Mouse (Mus musculus) c-Kit-positive CD71-negative TER-119-negative erythroid progenitor cells, embryonic 14.5 days (primary cell): ENCODE results near the gene Ubash3a.
A peak's percentile ranks its signal among the peaks of the same experiment; 100 is the strongest.

Source experiments
- DNase-seq: peaks from one replicate; pipeline ENCODE4 v3.0.0-alpha.2; 2013; ENCODE audit warnings: low read depth

The Ubash3a gene

GRCm38 (mm10) chr17:31216068-31216955 lies 8.6 kb downstream of the Ubash3a start:
- no peak for DNase-seq

GRCm38 (mm10) chr17:31222810-31223310 lies 15.2 kb downstream of the Ubash3a start:
- DNase-seq, result no peak

DNA sequence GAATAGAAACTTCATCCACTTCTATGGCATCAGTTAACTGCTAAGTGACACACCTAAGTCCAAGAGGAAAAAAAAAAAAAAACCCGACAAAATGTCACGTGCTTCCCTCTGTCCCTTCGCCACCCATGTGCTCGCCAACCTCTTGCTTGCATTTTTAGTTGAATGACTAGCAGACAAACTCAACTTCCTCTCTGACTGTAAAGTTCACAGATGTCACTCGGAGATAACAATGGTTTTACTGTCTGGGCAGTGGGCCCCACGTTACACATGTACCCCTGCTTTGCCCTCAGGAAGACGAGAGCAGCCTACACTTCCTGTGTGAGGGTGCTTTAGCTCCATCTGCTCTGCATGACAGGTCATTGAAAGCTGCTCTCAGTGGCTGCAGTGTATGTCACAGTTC lies 16.2 kb downstream of the Ubash3a start:
- DNase-seq, result peak; percentile 64

DNA sequence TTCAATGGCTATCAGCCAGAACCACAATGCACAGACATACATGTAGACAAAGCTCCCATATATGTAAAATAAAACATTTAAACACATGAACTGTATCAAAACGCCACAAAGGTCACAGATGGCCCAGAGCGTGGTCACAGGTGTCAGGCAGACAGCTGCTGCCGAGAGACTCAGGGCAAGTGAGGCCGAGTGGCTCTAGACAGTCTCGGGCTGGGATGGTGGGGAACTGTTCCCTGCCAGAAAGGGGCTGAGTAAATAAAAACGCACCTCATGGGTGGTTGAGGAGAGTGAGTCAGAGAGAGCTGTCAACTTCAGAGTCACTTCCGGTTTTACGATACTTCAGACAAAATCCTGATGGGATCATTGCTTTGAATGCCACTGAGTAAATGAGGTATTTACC lies 16.9 kb downstream of the Ubash3a start:
- DNase-seq, result no peak

GRCm38 (mm10) chr17:31226368-31226767 lies 18.7 kb downstream of the Ubash3a start:
- DNase-seq, result no peak

- no peak for DNase-seq
These were observed 19.3 kb downstream of the Ubash3a start for GRCm38 (mm10) chr17:31226931-31227330.

DNA sequence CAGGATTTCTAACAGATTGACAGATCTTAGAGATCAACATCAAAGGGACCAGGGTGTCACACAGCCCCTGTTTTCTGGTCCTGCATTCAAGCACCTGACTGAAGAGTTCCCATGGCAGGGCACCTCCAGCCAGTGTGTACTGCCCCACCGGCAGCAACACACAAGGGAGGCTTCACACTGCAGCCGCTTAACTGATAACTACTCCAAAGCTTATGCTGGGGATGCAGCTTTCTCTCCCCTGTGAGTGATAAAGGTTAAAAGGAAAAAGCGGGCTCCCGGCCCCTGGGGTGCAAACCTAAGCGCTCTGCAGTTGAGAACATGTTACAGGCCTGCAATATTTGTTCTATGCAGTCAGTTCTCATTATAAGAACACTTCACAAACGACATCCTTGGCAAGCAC lies 24.1 kb downstream of the Ubash3a start:
- no peak for DNase-seq

GRCm38 (mm10) chr17:31232251-31233010 lies 24.8 kb downstream of the Ubash3a start:
- DNase-seq, result no peak

- DNase-seq, result no peak
These were observed 28.2 kb downstream of the Ubash3a start for GRCm38 (mm10) chr17:31235915-31236314.

- DNase-seq, result no peak
These were observed 30.8 kb downstream of the Ubash3a start for GRCm38 (mm10) chr17:31238234-31239020.

- no peak for DNase-seq
These were observed 33.5 kb downstream of the Ubash3a start for GRCm38 (mm10) chr17:31241156-31241555.

GRCm38 (mm10) chr17:31242764-31243163 lies 35.1 kb downstream of the Ubash3a start:
- no peak for DNase-seq

GRCm38 (mm10) chr17:31245321-31245720 lies 37.6 kb downstream of the Ubash3a start:
- no peak for DNase-seq

DNA sequence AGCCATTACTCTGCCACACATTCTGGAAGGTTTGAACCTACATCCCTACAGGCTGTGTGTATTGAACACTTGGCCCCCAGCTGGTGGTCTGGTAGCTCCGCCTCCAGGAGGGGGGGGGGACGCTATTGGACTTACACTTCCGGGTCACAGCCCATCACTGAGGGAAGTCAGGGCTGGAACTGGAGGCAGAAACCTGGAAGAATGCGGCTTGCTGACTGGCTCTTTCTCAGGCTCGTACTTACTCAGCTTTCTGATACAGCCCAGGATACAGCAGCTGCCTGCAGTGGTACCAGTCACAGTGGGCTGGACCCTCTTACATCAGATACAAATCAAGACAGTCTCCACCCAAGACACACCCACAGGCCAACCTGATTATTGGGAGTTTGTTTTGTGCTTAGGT lies 39.5 kb downstream of the Ubash3a start:
- DNase-seq, result no peak

DNA sequence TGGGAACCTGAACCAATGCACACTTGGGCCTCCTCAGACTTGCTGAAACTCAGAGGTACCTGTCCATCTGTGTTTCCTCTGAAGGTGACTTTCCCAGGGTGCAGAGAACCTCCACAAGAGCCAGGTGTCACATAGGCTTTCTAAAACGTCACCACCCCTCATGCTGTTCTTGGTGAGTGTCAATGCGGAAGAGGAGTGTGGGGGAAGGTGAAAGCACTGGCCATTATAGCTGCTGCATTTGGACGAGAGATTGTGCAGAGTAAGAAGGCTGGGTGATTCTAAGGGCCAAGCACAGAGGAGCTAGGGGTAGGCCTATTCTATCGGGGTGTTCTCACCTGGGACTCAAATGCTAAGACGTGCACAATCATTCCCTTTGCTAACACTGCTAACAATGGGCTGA lies 46.3 kb downstream of the Ubash3a start:
- no peak for DNase-seq

DNA sequence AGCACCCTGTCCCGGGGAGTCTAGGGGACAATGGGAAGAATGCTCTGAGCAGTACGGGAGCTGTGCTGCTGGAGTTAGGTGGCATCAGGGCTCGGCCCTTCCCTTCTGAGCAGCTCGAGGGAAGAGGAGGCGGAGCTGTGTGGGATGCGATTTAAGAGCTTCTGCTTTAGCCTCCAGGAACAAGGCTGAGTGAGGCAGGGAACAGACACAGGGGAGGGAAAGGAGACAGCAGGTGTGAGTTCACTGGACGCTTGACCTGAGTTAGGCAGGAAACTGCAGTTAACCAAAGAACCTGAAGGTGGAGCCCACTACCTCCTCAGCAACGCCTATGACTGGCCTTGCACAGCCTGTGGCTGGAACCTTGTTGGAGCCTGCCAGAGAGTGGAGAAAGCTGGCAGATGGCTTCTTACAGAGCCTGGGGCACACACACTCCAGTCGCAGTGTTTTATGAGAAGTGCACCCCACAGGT lies 46.8 kb downstream of the Ubash3a start:
- DNase-seq, result peak; percentile 40

- DNase-seq, result no peak
These were observed 49.5 kb downstream of the Ubash3a start for GRCm38 (mm10) chr17:31257149-31257548.

DNA sequence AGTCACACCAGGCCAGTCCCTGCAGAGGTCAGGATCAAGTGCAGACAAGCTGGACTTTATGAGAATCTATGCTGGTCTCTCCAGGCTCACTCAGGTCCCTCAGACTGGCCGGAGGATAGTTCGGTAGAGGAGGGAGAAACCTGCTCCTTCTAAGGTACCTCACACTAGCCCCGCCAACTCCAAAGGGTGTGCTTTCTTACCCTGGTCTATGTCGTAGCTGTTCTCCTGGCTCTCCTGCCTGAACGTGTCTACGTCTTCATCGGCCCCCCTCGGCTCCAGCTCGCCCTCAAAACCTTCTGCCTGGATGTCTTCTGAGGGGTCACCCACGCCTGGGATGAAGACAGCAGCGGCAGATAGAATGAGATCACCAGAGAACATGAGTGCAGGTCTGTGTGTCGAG lies 50.2 kb downstream of the Ubash3a start:
- DNase-seq, result no peak

DNA sequence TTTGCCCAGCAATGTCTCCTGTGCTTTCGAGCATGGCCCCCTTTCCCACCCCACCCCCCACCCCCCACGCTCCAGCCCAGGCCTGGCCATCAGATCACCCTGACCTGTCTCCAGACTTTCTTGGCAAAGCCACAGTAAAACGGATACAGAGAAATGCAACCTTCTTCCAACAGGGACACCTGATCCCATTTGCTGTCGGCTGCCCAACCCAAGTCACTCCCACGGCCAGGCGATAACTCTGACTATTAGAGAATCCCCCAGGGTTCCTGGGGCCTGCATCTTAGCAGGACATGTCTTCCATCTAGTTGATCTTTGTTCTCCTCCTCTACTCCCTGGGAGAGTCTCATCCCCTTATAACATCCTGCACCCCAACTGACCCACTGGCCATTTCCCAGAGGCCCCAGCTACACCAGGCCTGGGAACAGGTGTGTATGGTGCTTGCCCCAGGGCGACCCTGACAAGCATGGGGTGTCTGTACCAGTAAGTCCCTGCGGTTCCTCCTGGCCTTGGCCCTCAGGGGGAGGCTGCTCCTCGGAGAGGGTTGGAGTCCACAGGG lies 50.7 kb downstream of the Ubash3a start:
- no peak for DNase-seq

- no peak for DNase-seq
These were observed 51.5 kb downstream of the Ubash3a start for GRCm38 (mm10) chr17:31259145-31259544.

DNA sequence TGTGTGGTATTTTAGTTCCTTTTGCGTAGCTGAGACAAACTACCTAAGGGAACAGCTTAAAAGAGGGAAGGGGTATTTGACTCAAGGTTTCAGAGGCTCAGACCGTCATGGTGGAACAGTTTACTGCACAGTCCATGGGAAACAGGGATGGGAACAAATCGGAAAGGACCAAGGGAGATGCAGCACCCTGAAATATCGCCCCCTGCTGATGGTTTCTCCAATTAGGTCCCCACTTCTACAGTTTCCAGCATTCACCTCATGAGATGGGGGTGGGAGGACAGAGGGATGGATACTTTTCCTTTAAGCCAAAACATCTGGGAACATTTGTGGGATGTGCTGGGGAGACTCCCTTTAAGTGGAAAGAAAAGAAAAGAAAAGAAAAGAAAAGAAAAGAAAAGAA lies 52.2 kb downstream of the Ubash3a start:
- no peak for DNase-seq

GRCm38 (mm10) chr17:31260430-31260829 lies 52.8 kb downstream of the Ubash3a start:
- DNase-seq, result no peak
